9 mouse cellular contexts compared by ENCODE assay signal in genomic region chr13:83724995-83725394, GRCm38 (mm10).
A peak's percentile ranks its signal among the peaks of the same experiment; 100 is the strongest.
DNase-seq lines count a peak whose midpoint lies in the region; ATAC-seq and TF ChIP-seq lines count a peak whose summit lies in the region.
"Had no signal": no experiment of that assay in that cellular context is flagged by ENCODE, and none has a peak within 500 bp of the region (broad histone marks: within the 10 kb centered on the region; RNA-seq: fewer than 3 reads in every experiment).

No protein-coding gene starts in this region.

- peaks cover 15% of the 10 kb centered on the region for H3K27me3 ChIP-seq in kidney, adult 2 months (replicated peaks; ENCODE audit: control insufficient read depth, insufficient read depth, low read length)
- H3K27me3 ChIP-seq in hindbrain, embryonic 14.5 days (ENCODE audit: control insufficient read depth, insufficient read depth, low read length): no peaks in the 10 kb centered on the region
- H3K27me3 ChIP-seq in neural tube, embryonic 14.5 days (ENCODE audit: control insufficient read depth, insufficient read depth, low read length): no peaks in the 10 kb centered on the region

- no peak overlapping the region for H3K4me3 ChIP-seq in kidney, adult 2 months (ENCODE audit: insufficient read depth, low read depth, low read length)
- peak overlapping the region; percentile 90 for H3K4me3 ChIP-seq in hindbrain, embryonic 14.5 days (replicated peaks; ENCODE audit: low read length)
- H3K4me3 ChIP-seq in neural tube, embryonic 14.5 days (ENCODE audit: low read depth, low read length): peak overlapping the region; percentile 90
- H3K4me3 ChIP-seq: liver, embryonic 13.5 days had no signal

- no peaks in the 10 kb centered on the region for H3K9me3 ChIP-seq in hindbrain, embryonic 14.5 days (ENCODE audit: control insufficient read depth, low read length)
- H3K9me3 ChIP-seq in neural tube, embryonic 14.5 days (ENCODE audit: control insufficient read depth, low read length): no peaks in the 10 kb centered on the region
- H3K9me3 ChIP-seq: liver, embryonic 13.5 days had no signal

- no peak for TF ChIP-seq POLR2A in kidney, adult 2 months (IDR thresholded peaks at IDR 0.05; ENCODE audit: low read depth, low read length)

- peak; percentile 66 for TF ChIP-seq CTCF in kidney, adult 2 months (conservative IDR thresholded peaks at IDR 0.05; ENCODE audit: insufficient read depth, insufficient read length, low read depth, low read length)

- ATAC-seq in common myeloid progenitor, adult 5-6 weeks (replicated peaks; ENCODE audit: low read depth, poor library complexity, severe bottlenecking): peak; percentile 65
- peak; percentile 15; the same call in 1 of the 2 replicates for ATAC-seq in hindbrain, embryonic 14.5 days (ENCODE audit: low FRiP score)
- ATAC-seq in neural tube, embryonic 14.5 days (ENCODE audit: low read depth): peak; percentile 39

- no peaks in the 10 kb centered on the region for H3K36me3 ChIP-seq in kidney, adult 2 months (ENCODE audit: control insufficient read depth, insufficient read depth, low read length)
- H3K36me3 ChIP-seq in hindbrain, embryonic 14.5 days (replicated peaks; ENCODE audit: control insufficient read depth, insufficient read depth): no peaks in the 10 kb centered on the region
- H3K36me3 ChIP-seq in neural tube, embryonic 14.5 days (ENCODE audit: control insufficient read depth, insufficient read depth, low read length): no peaks in the 10 kb centered on the region
- H3K36me3 ChIP-seq: liver, embryonic 13.5 days had no signal

- H3K4me1 ChIP-seq in kidney, adult 2 months (ENCODE audit: control insufficient read depth, insufficient read depth, low read length): 0 out of 2 replicates have a peak, but pooled peaks cover 3% of the 10 kb centered on the region
- H3K4me1 ChIP-seq in hindbrain, embryonic 14.5 days (replicated peaks; ENCODE audit: control insufficient read depth, insufficient read depth, low read length): no peaks in the 10 kb centered on the region
- H3K4me1 ChIP-seq in neural tube, embryonic 14.5 days (ENCODE audit: control insufficient read depth, insufficient read depth, low read length): no peaks in the 10 kb centered on the region

- H3K4me2 ChIP-seq in hindbrain, embryonic 14.5 days (replicated peaks): peak overlapping the region; percentile 87
- H3K4me2 ChIP-seq in neural tube, embryonic 14.5 days (ENCODE audit: low read depth, low read length): peak overlapping the region; percentile 81
- H3K4me2 ChIP-seq: liver, embryonic 13.5 days had no signal

- peak; percentile 44 for DNase-seq in kidney, adult 2 months
- no peak for DNase-seq in kidney, adult 9 months
- DNase-seq in R1 (ENCODE audit: low read depth, low spot score) (peak; percentile 77), liver (peak; percentile 55)
- peak; percentile 92 for DNase-seq in hindbrain, embryonic 14.5 days (ENCODE audit: low spot score)
- no peak for DNase-seq in urinary bladder, postnatal 10 days (ENCODE audit: low spot score)
- DNase-seq: liver, embryonic 13.5 days had no signal

- 2% methylated on average over 11 of the region's 11 CpGs for WGBS in kidney, adult 2 months
- WGBS in hindbrain, embryonic 14.5 days: under 1% methylated on average over 11 of the region's 11 CpGs
- WGBS in neural tube, embryonic 14.5 days: under 1% methylated on average over 11 of the region's 11 CpGs

- H3K9ac ChIP-seq in hindbrain, embryonic 14.5 days: peak overlapping the region; percentile 100
- H3K9ac ChIP-seq in neural tube, embryonic 14.5 days (replicated peaks; ENCODE audit: low read depth, low read length): peak overlapping the region; percentile 100
- H3K9ac ChIP-seq: liver, embryonic 13.5 days had no signal

- H3K27ac ChIP-seq in kidney, adult 2 months (ENCODE audit: insufficient read depth, low read depth, low read length): no peak overlapping the region
- H3K27ac ChIP-seq in hindbrain, embryonic 14.5 days: peak overlapping the region; percentile 100
- H3K27ac ChIP-seq in neural tube, embryonic 14.5 days (ENCODE audit: low read depth, low read length): peak overlapping the region; percentile 100
- H3K27ac ChIP-seq: liver, embryonic 13.5 days had no signal

Comparison
In these comparisons a context has a peak if more than half of its experiments do, and no peak if none do; other contexts are left out.
1. DNase-seq: peak in kidney, adult 2 months (single experiment), R1 (single experiment), hindbrain, embryonic 14.5 days (single experiment) and liver (single experiment); none in kidney, adult 9 months (single experiment) and urinary bladder, postnatal 10 days (single experiment).
2. ATAC-seq: peak in every context shown above with its lines; median percentile 65 in common myeloid progenitor, adult 5-6 weeks; 39 in neural tube, embryonic 14.5 days; 15 in hindbrain, embryonic 14.5 days.